Mouse (Mus musculus) C2C12 (cell line): ENCODE data around the gene Scp2.

ENCODE experiments used
- CTCF ChIP-seq: IDR thresholded peaks from one replicate; pipeline ENCODE4 v1.5.1; 2011; ENCODE audit not compliant: control insufficient read depth, insufficient read depth, insufficient read length
- MAX ChIP-seq: IDR thresholded peaks from one replicate; pipeline ENCODE4 v1.6.1; 2011; ENCODE audit warnings: mild to moderate bottlenecking, control low read depth
- MYOG ChIP-seq: IDR thresholded peaks from one replicate; pipeline ENCODE4 v1.6.1; 2011; ENCODE audit not compliant: control insufficient read depth, insufficient read length; ENCODE audit errors: extremely low read depth
- USF1 ChIP-seq: IDR thresholded peaks from one replicate; pipeline ENCODE4 v1.6.1; 2011; ENCODE audit warnings: low read depth, mild to moderate bottlenecking, control low read depth, moderate library complexity

DNA sequence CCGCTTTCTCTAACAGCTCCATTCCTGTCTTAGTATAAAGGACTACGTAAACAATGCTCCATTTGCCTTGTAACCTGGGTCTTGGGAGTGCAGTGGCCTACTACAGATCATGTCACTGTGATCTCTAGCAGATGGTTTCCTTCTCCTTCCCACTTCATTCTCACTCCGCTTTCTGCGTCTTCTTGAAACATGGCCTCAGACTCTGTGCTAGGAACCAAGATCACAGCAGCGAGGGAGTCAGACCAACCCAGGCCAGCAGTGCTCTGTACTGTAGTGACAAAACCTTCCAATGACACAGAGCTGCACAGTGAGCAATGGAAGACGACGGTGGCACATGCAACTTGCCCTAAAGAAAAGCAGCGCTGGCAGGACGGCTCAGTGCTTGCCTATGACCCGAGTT is 88.9 kb downstream of the Scp2 start:
- no peak for TF ChIP-seq CTCF
- no peak for TF ChIP-seq USF1
- no peak for TF ChIP-seq MYOG
- no peak for TF ChIP-seq MAX
